Mouse (Mus musculus) liver, embryonic 16.5 days (tissue): ENCODE data around the gene ccdc198. TPM values are rescaled to one million over a fixed set of nuclear protein-coding genes. Genes with fewer than 3 reads are reported as not detected.

ENCODE experiments used
- ATAC-seq: fragments of 200-750 bp; cut with Nextera tagmentation; 2 replicates; pipeline ENCODE4 v1.8.0; 2017; ENCODE audit warnings: low read depth, mild to moderate bottlenecking, moderate number of reproducible peaks, moderate library complexity
- H3K27ac ChIP-seq: fragments of 300-500 bp; sonication (generic); 2 replicates; pipeline ENCODE4 v1.5.1; 2014; ENCODE audit warnings: mild to moderate bottlenecking, low read length
- H3K27me3 ChIP-seq: fragments of 300-500 bp; sonication (generic); 2 replicates; pipeline ENCODE4 v1.6.1; 2014; ENCODE audit warnings: low read depth, low read length, mixed read lengths; ENCODE audit not compliant: control insufficient read depth, insufficient read depth
- H3K36me3 ChIP-seq: fragments of 300-500 bp; sonication (generic); 2 replicates; pipeline ENCODE4 v1.6.1; 2014; ENCODE audit warnings: mild to moderate bottlenecking; ENCODE audit not compliant: control insufficient read depth, insufficient read depth
- H3K4me1 ChIP-seq: fragments of 300-500 bp; sonication (generic); 2 replicates; pipeline ENCODE4 v1.6.1; 2014; ENCODE audit warnings: low read depth, low read length, mixed read lengths; ENCODE audit not compliant: control insufficient read depth
- H3K4me2 ChIP-seq: fragments of 300-500 bp; sonication (generic); 2 replicates; pipeline ENCODE4 v1.6.1; 2014; ENCODE audit warnings: low read depth, low read length, mixed read lengths
- H3K4me3 ChIP-seq: fragments of 300-500 bp; sonication (generic); 2 replicates; pipeline ENCODE4 v1.5.1; 2014; ENCODE audit warnings: low read depth, mild to moderate bottlenecking, low read length
- H3K9ac ChIP-seq: fragments of 300-500 bp; sonication (generic); 2 replicates; pipeline ENCODE4 v1.6.1; 2014; ENCODE audit warnings: low read depth, low read length
- H3K9me3 ChIP-seq: fragments of 300-500 bp; sonication (generic); replicated peaks from 2 replicates; pipeline ENCODE4 v1.6.1; 2016; ENCODE audit warnings: low read length; ENCODE audit not compliant: control insufficient read depth
- WGBS: fragments of 180-500 bp; shearing (Covaris S2); extraction: QIAGEN DNeasy Blood & Tissue Kit; methylation state at CpG from one replicate; pipeline ENCODE4 v1.1.7; 2014; ENCODE audit not compliant: insufficient replicate concordance; 5-methylcytosine and 5-hydroxymethylcytosine counted together
- polyA plus RNA-seq: library from polyadenylated mRNA; unstranded; fragments of >200 nt; fragmentation: Nextera tagmentation; extraction: Ambion mirVana; gene quantifications from 2 replicates; pipeline ENCODE4 v1.2.1, GENCODE M21; 2015

The ccdc198 gene
- polyA plus RNA-seq, 1 experiment from 2014 or later: 1.2 TPM

DNA sequence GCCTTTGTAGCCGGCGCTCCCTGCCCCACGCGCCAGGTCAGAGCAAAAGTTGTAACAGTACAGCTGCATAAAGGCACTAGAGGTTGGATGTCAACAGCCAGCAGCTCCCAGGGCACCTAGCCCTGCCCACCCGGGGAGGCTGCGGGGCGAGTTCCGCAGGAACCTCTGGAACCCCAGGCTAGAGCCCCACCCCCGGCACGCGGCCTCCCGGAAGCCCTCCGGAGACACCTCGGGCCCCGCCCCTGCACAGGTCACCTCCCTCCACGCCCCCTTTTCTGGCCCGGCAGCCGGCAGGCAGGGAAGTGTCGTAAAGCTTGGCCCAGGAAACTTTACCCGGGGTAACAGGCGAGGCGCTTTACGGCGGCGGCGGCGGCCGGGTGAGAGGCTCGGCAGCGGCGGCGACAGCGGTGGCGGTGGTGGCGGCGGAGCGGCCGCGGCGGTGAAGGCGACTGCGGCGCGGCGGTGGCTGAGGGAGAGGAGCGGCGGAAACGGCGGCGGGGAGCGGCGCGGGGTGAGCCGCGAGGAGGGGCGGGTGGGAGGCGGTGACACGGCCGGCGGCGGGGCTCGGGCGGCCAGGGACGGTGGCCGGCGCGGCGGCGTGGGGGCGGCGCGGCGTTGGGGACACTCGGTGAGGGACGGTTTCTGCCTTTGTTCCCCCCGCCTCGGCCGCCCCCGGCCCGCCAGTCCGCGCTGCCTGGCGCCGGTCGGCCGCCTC lies 73.2 kb downstream of the ccdc198 start, which contains the start of gene Naa30:
TSS of gene Naa30 (plus strand) at position 360 of the 715 bp plus-strand sequence.
- 0% methylated on average over 56 of the region's 86 CpGs for WGBS
- Histone ChIP-seq H3K9me3 (no peaks in the 10 kb centered on the region), H3K36me3 (no peaks in the 10 kb centered on the region), H3K4me2 (peak within 1 kb of the TSS; percentile 93), H3K9ac (peak within 1 kb of the TSS; percentile 97), H3K27me3 (no peaks in the 10 kb centered on the region), H3K4me3 (peak within 1 kb of the TSS; percentile 95), H3K4me1 (peaks cover 25% of the 10 kb centered on the region), H3K27ac (peak within 1 kb of the TSS; percentile 84)
- ATAC-seq: peak; percentile 96

DNA sequence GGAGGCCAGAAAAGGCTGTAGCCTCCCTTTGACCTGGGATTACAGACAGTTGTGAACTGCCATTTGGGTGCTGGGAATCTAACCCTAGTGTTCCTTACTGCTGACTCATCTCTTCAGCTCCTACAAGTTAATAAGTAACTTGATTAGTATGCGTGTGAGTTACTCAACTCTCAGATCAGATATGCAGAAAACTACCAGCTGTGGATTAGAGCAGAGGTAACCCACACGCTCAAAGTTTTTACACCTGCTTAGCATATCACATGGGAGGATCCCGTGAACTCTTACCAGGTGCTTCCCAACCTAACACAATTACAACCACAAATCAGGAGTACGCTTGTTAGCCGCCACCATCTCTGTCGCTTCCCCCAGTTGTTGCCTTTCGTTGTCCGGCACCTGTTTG lies 74.0 kb downstream of the ccdc198 start:
- no peak for ATAC-seq
- Histone ChIP-seq H3K4me3 (peak overlapping the region; percentile 95), H3K4me1 (peaks cover 25% of the 10 kb centered on the region), H3K9ac (peak overlapping the region; percentile 97), H3K27me3 (no peaks in the 10 kb centered on the region), H3K27ac (peak overlapping the region; percentile 84), H3K9me3 (no peaks in the 10 kb centered on the region), H3K36me3 (no peaks in the 10 kb centered on the region), H3K4me2 (peak overlapping the region; percentile 93)
- 22% methylated on average over 8 of the region's 8 CpGs for WGBS

Other genes starting within 250 kb of the ccdc198 start
- gene Ap5m1, start 179.4 kb downstream of the ccdc198 start, polyA plus RNA-seq: 9.6 and 12.3 TPM in 2 replicates
- 16.9 and 17.6 TPM in 2 replicates for gene Exoc5, start 178.8 kb downstream of the ccdc198 start, polyA plus RNA-seq
- 2.9 TPM in 2 replicates for gene Naa30, start 73.2 kb downstream of the ccdc198 start, polyA plus RNA-seq